Mouse (Mus musculus): ENCODE measurements around the gene Ndufv2.

GRCm38 (mm10) chr17:66077437-66077850, 23.9 kb downstream of the Ndufv2 start:
- TF ChIP-seq POLR2A (IDR thresholded peaks at IDR 0.05; ENCODE audit: borderline replicate concordance, control insufficient read depth, low read depth, low read length): no peak
- TF ChIP-seq CTCF (IDR thresholded peaks at IDR 0.05; ENCODE audit: control insufficient read depth, insufficient read depth, low read length): no peak
